Mouse (Mus musculus) activated CD4-positive, CD25-positive, alpha-beta regulatory T cell, adult 4 months (primary cell): ENCODE results near the gene Dclk2. TPM values are rescaled to one million over a fixed set of nuclear protein-coding genes. Genes with fewer than 3 reads are reported as not detected.

ENCODE experiments used
- ATAC-seq: one replicate; pipeline ENCODE4 v1.8.0; 2017
- polyA plus RNA-seq, 2 experiments: library from polyadenylated mRNA; unstranded; fragments of 100-300 nt; shearing (Covaris generic); gene quantifications; one replicate each; pipeline ENCODE4 v1.2.1; 2017

Gene Dclk2
- polyA plus RNA-seq, 2 experiments from 2014 or later = 2.5 to 5.0 TPM

DNA sequence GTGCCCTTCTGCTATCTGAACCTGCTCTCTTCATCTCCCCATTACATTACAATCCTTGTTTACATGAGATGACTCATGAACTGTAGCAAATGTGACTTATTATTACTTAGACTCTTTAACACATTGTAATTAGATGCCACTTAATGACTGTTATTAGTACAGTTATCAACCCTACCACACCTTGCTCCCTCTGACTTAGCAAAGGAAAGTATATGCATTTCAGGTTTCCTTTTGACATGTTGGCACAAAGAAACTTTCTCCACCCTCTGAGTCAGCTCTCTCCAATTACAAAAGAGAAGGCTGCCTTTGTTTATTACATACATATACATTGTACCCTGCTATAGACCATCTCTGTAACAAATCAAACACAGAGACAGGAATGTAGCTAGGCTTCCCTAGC lies 33.1 kb downstream of the Dclk2 start:
- ATAC-seq = no peak

- no peak for ATAC-seq
These were observed 35.5 kb downstream of the Dclk2 start for GRCm38 (mm10) chr3:86885180-86885579.

GRCm38 (mm10) chr3:86884481-86884880 lies 36.2 kb downstream of the Dclk2 start:
- ATAC-seq = no peak

DNA sequence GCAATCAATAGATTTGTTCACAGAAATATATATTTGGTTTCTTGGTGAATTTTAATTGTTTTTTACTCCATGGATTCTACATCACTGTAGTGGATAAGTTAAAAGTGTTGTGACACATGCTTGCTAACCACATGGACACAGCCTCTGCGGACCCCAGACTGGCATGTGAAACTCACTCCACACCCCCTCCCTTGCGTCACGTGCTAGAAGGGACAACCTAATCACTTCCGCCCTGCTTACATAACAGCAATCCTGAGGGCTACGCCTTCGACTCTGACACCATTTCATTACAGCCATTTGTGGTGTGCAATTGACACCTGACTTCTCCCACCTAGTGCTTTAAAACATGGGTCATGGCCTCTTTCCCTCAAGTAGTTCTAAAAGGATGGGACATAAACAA lies 36.7 kb downstream of the Dclk2 start:
- no peak for ATAC-seq

- ATAC-seq = no peak
These were observed 44.7 kb downstream of the Dclk2 start for GRCm38 (mm10) chr3:86875912-86876311.

- no peak for ATAC-seq
These were observed 47.5 kb downstream of the Dclk2 start for GRCm38 (mm10) chr3:86873092-86873600.

DNA sequence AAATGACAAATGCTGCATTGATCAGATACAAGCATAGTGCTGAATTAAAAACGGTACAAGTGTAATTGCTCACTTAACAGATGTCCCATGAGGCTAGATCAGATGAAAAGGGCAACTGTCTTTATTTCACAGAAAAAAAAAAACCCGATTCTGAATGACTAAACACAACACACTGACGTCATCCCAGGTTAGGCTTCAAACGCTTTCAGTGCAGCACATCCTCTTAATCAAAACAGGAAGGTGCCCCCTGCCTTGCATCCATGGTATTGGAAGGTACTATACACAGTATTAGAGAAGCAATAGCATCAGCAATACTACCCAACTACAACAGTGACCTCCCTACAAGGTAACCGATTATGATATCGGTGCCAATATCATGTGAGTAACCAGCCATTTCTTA lies 49.7 kb downstream of the Dclk2 start:
- peak; percentile 96 for ATAC-seq

DNA sequence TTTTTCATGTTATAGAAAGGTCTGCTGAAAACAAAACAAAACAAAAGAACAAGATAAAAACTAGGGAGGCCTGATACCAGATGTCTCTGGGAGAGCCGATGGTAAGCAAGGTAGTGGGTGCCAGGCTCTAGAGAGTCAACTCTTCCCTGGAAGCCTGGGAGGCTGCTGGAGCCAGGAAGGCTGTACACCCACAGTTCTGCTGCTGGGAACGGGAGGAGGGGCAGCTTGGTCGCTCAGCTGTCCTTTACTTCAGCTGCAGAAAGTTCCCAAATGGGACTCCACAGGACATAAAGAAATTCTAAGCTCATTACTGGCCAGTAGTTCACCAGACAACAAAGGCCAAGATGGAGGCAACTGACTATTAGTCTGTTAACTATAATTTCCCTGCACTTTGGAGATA lies 50.2 kb downstream of the Dclk2 start:
- ATAC-seq = no peak

GRCm38 (mm10) chr3:86868721-86869120 lies 51.9 kb downstream of the Dclk2 start:
- peak; percentile 29 for ATAC-seq

GRCm38 (mm10) chr3:86863327-86864008 lies 57.2 kb downstream of the Dclk2 start:
- no peak for ATAC-seq

DNA sequence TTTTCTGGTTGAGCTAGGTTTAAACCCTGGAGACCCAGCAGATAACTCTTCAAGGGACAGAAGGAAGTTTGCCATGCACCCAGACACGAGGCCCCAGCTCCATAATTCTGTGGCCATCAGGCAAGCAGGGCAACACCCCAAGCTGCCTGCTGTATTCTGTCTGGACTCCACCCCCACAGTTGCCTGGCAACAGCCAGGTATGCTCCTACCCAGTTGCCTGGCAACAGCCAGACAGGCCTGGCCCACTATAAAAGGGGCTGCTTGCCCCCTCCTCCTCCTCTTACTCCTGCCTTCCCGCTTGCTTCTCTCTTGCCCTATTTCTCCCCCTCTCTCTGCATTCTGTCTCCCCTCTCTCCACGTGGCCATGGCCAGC lies 57.7 kb downstream of the Dclk2 start:
- no peak for ATAC-seq

DNA sequence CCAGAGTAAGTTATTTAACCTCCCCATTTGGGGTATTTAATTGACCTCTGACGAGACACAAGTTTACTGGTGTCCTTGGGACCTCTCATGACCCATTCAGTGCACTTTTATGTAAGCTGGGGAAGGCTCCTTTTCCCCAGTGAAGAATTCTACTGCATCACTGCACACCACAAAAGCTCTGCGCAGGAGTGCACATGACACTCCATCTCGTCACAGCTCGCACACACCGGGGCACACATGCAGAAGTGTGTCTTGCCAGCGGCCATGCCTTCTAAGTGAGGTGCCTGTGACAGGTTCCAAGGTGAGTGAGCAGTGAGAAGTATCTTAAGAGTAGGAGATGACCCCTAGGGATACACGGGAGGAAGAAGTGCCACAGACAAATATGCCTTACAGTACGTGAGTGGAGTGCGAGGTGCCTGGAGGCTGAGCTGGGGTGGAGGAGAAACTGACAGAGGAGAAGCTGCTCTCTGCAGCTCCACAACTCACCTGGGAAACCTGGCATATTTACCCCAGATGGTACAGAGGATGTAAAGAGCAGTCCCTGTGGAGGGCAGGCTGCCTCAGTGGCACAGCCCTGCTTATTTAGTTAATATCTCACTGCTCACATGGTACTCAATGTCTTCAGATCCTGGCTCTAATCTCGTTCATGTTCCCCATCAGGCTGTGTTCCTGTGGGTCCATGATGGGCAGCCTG lies 58.3 kb downstream of the Dclk2 start:
- no peak for ATAC-seq

GRCm38 (mm10) chr3:86859791-86860190 lies 60.9 kb downstream of the Dclk2 start:
- no peak for ATAC-seq

- ATAC-seq = no peak
These were observed 62.0 kb downstream of the Dclk2 start for GRCm38 (mm10) chr3:86858699-86859098.

DNA sequence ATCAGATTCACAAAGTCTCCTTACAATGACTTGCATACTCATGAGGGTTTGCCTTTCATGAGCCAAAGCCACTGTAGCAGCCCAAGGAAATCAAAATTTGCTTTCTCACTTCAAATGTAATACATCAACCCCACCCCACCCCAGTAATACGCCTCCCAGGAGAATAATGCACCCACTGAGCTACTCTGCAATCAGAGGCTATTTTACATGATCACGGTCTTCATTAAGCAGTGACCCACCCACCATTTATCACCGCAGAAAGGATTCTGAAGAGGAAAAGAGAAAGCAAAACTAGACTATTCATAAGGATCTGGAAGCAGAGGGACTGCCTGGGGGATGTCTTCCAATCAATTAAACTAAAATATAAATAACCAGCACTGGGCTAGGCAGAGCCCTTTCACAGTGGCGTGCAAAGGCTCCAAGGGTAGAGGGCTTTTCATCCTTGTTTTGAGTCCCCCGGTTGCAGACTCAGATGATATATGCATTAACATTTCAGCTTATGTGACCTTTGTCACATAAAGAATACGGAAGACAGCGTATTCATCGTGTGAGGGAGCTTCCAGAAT lies 62.7 kb downstream of the Dclk2 start:
- ATAC-seq = no peak

DNA sequence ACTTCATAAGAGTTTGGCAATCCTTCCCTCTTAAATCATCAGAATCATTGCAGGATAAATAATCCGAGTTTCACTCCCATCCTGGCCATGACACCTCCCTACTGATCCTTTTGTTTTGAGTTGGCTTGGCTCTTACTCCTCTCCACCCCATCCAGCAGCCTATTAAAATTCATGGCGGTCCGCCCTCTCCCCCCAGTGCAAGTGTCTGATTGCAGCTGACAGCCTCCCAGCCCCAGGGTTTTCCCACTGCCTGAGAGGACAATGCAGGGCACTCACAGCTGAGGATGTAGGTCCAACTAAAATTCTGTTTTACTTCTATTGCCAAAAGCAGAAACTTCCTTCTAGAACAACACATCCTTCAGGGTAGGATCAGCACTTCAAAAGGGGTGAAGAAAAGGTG lies 67.8 kb downstream of the Dclk2 start:
- no peak for ATAC-seq

- ATAC-seq = no peak
These were observed 69.5 kb downstream of the Dclk2 start for GRCm38 (mm10) chr3:86851131-86851530.

DNA sequence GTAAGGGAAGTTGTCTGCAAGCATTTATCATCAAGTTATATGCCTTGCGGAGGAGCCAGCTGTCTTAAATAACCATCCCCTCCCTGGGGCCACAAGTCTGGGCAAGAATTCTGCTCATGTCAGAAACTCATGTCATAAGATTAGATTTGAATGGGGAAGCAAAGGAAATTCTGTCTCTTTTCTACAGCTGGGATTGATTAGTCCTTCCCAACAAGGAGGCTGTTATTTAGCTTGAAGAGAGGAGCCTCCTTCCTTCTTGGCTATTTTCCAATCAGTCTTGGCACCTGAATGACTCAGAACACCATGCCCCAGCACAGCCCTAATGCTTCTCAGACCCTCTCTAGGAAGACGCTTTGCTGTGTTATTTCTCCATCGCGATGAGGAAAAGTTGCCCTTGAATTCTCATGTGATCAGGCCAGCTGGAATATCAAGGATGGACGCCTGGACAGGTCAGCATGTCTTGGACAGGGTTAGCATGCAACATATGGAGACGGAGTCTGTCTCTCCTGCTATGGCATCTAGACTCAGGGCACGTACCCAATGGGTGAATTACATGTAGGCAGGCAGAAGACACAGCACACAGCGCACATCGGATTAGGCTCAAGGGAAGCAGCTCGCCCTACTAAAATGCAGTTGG lies 70.1 kb downstream of the Dclk2 start:
- no peak for ATAC-seq

DNA sequence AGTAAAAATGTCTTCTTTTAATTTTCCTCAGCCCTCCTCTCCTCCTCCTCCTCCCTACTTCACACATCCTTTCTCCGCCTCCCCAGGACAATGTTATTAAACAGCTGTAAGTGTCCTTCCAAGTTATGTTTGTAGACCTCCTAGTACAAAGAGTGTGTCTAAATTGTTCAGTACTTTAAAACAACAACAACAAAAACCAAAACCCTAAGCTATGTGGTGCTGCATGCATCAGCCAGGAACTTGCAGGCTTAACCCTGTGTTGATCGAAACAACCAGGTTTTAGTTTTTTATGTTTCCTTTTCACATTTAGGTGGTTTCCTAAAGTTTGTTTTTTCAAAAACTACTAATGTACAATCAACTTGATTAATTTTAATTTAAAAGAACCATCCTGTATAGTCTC lies 71.3 kb downstream of the Dclk2 start:
- no peak for ATAC-seq

GRCm38 (mm10) chr3:86847536-86847935 lies 73.1 kb downstream of the Dclk2 start:
- no peak for ATAC-seq

DNA sequence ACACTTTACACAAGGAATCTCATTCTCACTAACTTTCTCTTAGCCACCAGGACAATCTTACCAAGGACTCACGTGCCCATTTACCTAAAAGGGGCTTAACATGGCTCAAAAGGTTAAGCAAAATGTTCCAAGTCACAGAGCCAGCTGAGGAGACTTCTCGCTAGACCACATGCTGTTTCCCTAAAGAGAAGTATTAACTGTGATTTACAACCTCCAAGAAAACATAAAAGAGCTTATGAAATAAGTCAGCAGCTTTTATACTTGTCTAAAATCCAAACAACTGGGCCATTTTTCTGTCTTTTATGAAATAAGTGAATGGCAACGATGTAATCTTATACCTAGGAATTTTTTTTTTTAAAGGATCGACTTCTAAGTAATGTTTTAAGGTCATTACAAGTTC lies 74.6 kb downstream of the Dclk2 start:
- no peak for ATAC-seq

- ATAC-seq = no peak
These were observed 75.1 kb downstream of the Dclk2 start for GRCm38 (mm10) chr3:86845578-86845977.

DNA sequence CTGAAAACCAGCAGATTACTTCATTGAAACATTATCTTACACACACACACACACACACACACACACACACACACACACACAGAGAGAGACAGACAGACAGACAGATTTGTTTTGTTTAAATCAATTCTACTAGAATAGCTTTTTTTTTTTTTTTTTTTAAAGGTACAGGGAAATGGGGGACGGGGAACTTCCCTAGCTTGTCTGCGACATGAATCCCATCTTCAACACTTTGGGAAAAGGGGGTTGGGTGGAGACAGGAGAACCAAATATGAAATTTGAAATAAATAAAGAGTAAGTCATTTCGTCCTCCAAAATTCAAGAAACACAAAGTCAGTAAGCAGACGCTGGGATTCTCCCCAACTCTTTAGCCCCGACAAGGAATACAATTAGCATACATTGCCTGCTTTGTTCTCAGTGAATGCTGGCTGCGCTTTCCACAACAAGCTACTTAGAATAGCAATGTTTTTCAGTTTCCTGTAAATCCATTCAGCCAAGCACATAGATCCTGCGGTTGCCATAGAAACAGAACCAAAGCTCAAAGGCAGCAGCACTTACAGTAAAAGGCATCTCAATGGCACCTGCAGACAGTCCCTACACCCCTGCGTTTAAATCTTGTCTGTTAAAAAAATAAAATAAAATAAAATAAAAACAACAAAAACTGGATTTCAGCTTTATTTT lies 75.7 kb downstream of the Dclk2 start:
- peak; percentile 28 for ATAC-seq
